Mouse (Mus musculus) neutrophil, adult 5-6 weeks (primary cell): ENCODE data around the gene Ccdc134. TPM values are rescaled to one million over a fixed set of nuclear protein-coding genes. Genes with fewer than 3 reads are reported as not detected.

Experiments used
- ATAC-seq: fragments of 151-379, 151-347 bp; 2 replicates; pipeline ENCODE4 v1.8.0; 2017; ENCODE audit warnings: mild to moderate bottlenecking, moderate TSS enrichment; ENCODE audit not compliant: insufficient number of reproducible peaks, poor library complexity, low FRiP score, severe bottlenecking; ENCODE audit errors: extremely low read depth
- total RNA-seq: library from RNA; stranded (forward); fragments of 200-1000 nt; gene quantifications from 2 replicates; pipeline ENCODE4 v1.2.3, GENCODE M21; 2017

The Ccdc134 gene
- total RNA-seq, 1 experiment from 2014 or later: 37.9 TPM

DNA sequence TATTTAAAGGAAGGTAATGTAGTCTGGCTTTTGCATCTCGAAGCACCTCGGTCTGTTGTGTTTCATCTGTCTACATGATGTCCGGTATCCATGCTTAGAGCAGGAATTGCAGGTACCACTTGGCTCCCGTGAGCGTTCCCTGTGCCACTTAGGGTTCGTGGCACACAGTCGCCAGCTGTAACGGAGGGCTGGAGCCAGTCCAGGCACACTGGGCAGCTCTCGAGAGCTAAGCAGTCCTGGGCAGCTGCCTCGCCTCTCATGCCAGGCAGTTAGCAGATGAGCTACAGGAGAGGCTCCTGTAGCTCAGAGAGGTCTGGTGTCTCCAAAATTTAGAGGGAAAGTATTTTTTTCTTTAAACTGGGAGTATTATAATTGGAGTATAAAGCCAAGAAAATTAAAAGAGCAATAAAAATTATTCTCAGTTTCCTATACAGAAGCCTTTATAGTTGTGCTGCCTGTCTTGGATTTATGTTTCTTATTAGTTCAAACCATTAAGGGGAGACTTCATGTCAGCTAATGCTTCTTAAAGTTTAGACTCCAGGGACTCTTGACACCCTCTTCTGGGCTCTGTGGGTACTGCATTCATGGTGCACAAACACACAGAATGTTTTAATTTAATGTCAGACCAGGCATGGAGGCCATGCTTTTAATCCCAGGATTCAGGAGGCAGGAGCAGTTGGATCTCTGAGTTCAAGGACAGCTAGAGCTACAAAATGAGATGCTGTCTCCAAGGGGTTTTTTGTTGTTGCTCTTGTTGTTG, 60.9 kb downstream of the Ccdc134 start:
- peak; percentile 22; the same call in 1 of the 2 replicates for ATAC-seq

Other genes starting within 250 kb of the Ccdc134 start
- 11.5 and 12.2 TPM in 2 replicates for gene Polr3h, start 201.7 kb upstream of the Ccdc134 start, total RNA-seq
- gene Csdc2, start 191.2 kb upstream of the Ccdc134 start, total RNA-seq: 0.37 TPM in 1 of 2 replicates, not detected in the other
- gene Pmm1, start 167.0 kb upstream of the Ccdc134 start, total RNA-seq: 5.0 and 9.6 TPM in 2 replicates
- gene 1700029P11Rik, start 147.4 kb upstream of the Ccdc134 start, total RNA-seq: not detected in 2 replicates
- 33.9 and 49.0 TPM in 2 replicates for gene Xrcc6, start 140.1 kb upstream of the Ccdc134 start, total RNA-seq
- gene Desi1, start 94.1 kb upstream of the Ccdc134 start, total RNA-seq: 7.3 and 7.7 TPM in 2 replicates
- 74.5 and 74.8 TPM in 2 replicates for gene Snu13, start 80.3 kb upstream of the Ccdc134 start, total RNA-seq
- gene 4930407I10Rik, start 68.8 kb upstream of the Ccdc134 start, total RNA-seq: not detected in 2 replicates
- gene Mei1, start 57.9 kb upstream of the Ccdc134 start, total RNA-seq: not detected in 2 replicates
- gene Srebf2, start 19.3 kb downstream of the Ccdc134 start, total RNA-seq: 71.5 and 74.5 TPM in 2 replicates
- 0.58 and 1.1 TPM in 2 replicates for gene Shisa8, start 84.9 kb downstream of the Ccdc134 start, total RNA-seq
- 157 and 160 TPM in 2 replicates for gene Tnfrsf13c, start 96.4 kb downstream of the Ccdc134 start, total RNA-seq
- gene Cenpm, start 116.8 kb downstream of the Ccdc134 start, total RNA-seq: not detected in 2 replicates
- gene 1500009C09Rik, start 124.5 kb downstream of the Ccdc134 start, total RNA-seq: not detected in 2 replicates
- not detected in 2 replicates for gene Sept3, start 147.0 kb downstream of the Ccdc134 start, total RNA-seq
- not detected in 2 replicates for gene Wbp2nl, start 171.0 kb downstream of the Ccdc134 start, total RNA-seq
- gene Naga, start 211.0 kb downstream of the Ccdc134 start, total RNA-seq: 32.2 and 40.0 TPM in 2 replicates
- 0.35 and 0.37 TPM in 2 replicates for gene Pheta2, start 211.0 kb downstream of the Ccdc134 start, total RNA-seq
- gene Smdt1, start 211.0 kb downstream of the Ccdc134 start, total RNA-seq: 34.0 and 36.1 TPM in 2 replicates
- 119 and 121 TPM in 2 replicates for gene Ndufa6, start 226.4 kb downstream of the Ccdc134 start, total RNA-seq